Mouse (Mus musculus) MN1 (cell line): ENCODE results near the gene Fcrls.

ENCODE experiments used
- DNase-seq: peaks from one replicate; pipeline ENCODE4 v3.0.0-alpha.2; 2016; ENCODE audit warnings: low spot score

The Fcrls gene

GRCm38 (mm10) chr3:87263436-87263835, at the start of gene Fcrls:
Fcrls (minus strand) TSS chr3:87263738.
- DNase-seq, result no peak

- DNase-seq, result no peak
Observed at GRCm38 (mm10) chr3:87309922-87310321, 46.4 kb upstream of the Fcrls start.

- no peak for DNase-seq
Observed at GRCm38 (mm10) chr3:87299901-87300300, 36.4 kb upstream of the Fcrls start.

GRCm38 (mm10) chr3:87274372-87274771, 10.8 kb upstream of the Fcrls start:
- DNase-seq, result no peak

- DNase-seq, result no peak
Observed at GRCm38 (mm10) chr3:87266581-87266980, 3.0 kb upstream of the Fcrls start.

GRCm38 (mm10) chr3:87255239-87255638, 8.3 kb downstream of the Fcrls start:
- DNase-seq, result no peak

GRCm38 (mm10) chr3:87249571-87249970, 14.0 kb downstream of the Fcrls start:
- DNase-seq, result no peak

- no peak for DNase-seq
Observed at GRCm38 (mm10) chr3:87247292-87247691, 16.2 kb downstream of the Fcrls start.

- DNase-seq, result peak; percentile 13
Observed at GRCm38 (mm10) chr3:87243654-87244053, 19.9 kb downstream of the Fcrls start.

GRCm38 (mm10) chr3:87240909-87241308, 22.6 kb downstream of the Fcrls start:
- DNase-seq, result no peak

GRCm38 (mm10) chr3:87223636-87224035, 39.9 kb downstream of the Fcrls start:
- no peak for DNase-seq

GRCm38 (mm10) chr3:87222346-87222745, 41.2 kb downstream of the Fcrls start:
- no peak for DNase-seq

GRCm38 (mm10) chr3:87215176-87215575, 48.4 kb downstream of the Fcrls start:
- DNase-seq, result no peak

GRCm38 (mm10) chr3:87214221-87214864, 49.2 kb downstream of the Fcrls start:
- no peak for DNase-seq

- DNase-seq, result no peak
Observed at GRCm38 (mm10) chr3:87206336-87207075, 57.0 kb downstream of the Fcrls start.
